Mouse (Mus musculus): ENCODE results near the gene Lexm.

- TF ChIP-seq CTCF (IDR thresholded peaks at IDR 0.05; ENCODE audit: low read depth, low read length), result no peak
- TF ChIP-seq POLR2A (IDR thresholded peaks at IDR 0.05; ENCODE audit: borderline replicate concordance, low read depth, low read length), result no peak
These were observed 15.3 kb upstream of the Lexm start for GRCm38 (mm10) chr4:106632313-106632712.
